Mouse (Mus musculus) skeletal muscle tissue, adult 2 months (tissue): Measurements from ENCODE around the gene Mtfr2.
A peak's percentile ranks its signal among the peaks of the same experiment; 100 is the strongest.

ENCODE experiments used
- DNase-seq: peaks from one replicate; pipeline ENCODE4 v3.0.0-alpha.2; 2012; ENCODE audit warnings: low read depth, low spot score

The Mtfr2 gene

GRCm38 (mm10) chr10:20379071-20379735 is 31.6 kb downstream of the Mtfr2 start:
- DNase-seq, result peak; percentile 57

GRCm38 (mm10) chr10:20380798-20381197 is 33.2 kb downstream of the Mtfr2 start:
- DNase-seq, result no peak

GRCm38 (mm10) chr10:20381352-20381751 is 33.8 kb downstream of the Mtfr2 start:
- no peak for DNase-seq

GRCm38 (mm10) chr10:20382807-20383419 is 35.3 kb downstream of the Mtfr2 start:
- no peak for DNase-seq

GRCm38 (mm10) chr10:20390568-20390967 is 43.0 kb downstream of the Mtfr2 start:
- DNase-seq, result no peak

GRCm38 (mm10) chr10:20394815-20395214 is 47.2 kb downstream of the Mtfr2 start:
- no peak for DNase-seq

GRCm38 (mm10) chr10:20395778-20396177 is 48.2 kb downstream of the Mtfr2 start:
- DNase-seq, result no peak

- no peak for DNase-seq
These were observed 50.7 kb downstream of the Mtfr2 start for GRCm38 (mm10) chr10:20398224-20398623.

- no peak for DNase-seq
These were observed 51.2 kb downstream of the Mtfr2 start for GRCm38 (mm10) chr10:20398641-20399390.

GRCm38 (mm10) chr10:20400406-20400805 is 52.8 kb downstream of the Mtfr2 start:
- no peak for DNase-seq

GRCm38 (mm10) chr10:20402941-20403340 is 55.4 kb downstream of the Mtfr2 start:
- no peak for DNase-seq

- DNase-seq, result peak; percentile 44
These were observed 57.9 kb downstream of the Mtfr2 start for GRCm38 (mm10) chr10:20405471-20405870.

GRCm38 (mm10) chr10:20408336-20408735 is 60.8 kb downstream of the Mtfr2 start:
- DNase-seq, result no peak

GRCm38 (mm10) chr10:20409181-20409580 is 61.6 kb downstream of the Mtfr2 start:
- DNase-seq, result peak; percentile 30
